Mouse (Mus musculus) MEL (cell line): ENCODE data around the gene Fbln5. TPM values are rescaled to one million over a fixed set of nuclear protein-coding genes. Genes with fewer than 3 reads are reported as not detected.

ENCODE experiments used
- DNase-seq: peaks from one replicate; pipeline ENCODE4 v3.0.0; 2011; ENCODE audit warnings: low read depth, low spot score
- H3K27ac ChIP-seq: 2 replicates; pipeline ENCODE4 v1.5.1; 2012; ENCODE audit warnings: low read depth, mild to moderate bottlenecking, control low read depth, low read length, moderate library complexity; ENCODE audit not compliant: control insufficient read depth
- H3K27me3 ChIP-seq, 2 experiments: fragments of 150-350 bp in 1 of 2; sonication (generic) in 1 of 2; 2 replicates each; pipeline ENCODE4 v1.6.1; 2012; ENCODE audit warnings: low read length in 2 of 2, mild to moderate bottlenecking in 2 of 2, improper control_type of control experiment in 1 of 2, moderate library complexity in 1 of 2; ENCODE audit not compliant: insufficient read depth in 2 of 2, control insufficient read depth in 1 of 2
- H3K36me3 ChIP-seq, 2 experiments: 2 replicates each; pipeline ENCODE4 v1.6.1; 2012 to 2014; ENCODE audit warnings: low read length in 2 of 2, improper control_type of control experiment in 1 of 2, inconsistent platforms in 1 of 2, mild to moderate bottlenecking in 1 of 2; ENCODE audit not compliant: insufficient read depth in 2 of 2, control insufficient read depth in 1 of 2
- H3K4me1 ChIP-seq, 2 experiments: fragments of 150-350 bp in 1 of 2; sonication (generic) in 1 of 2; 2 replicates each; pipeline ENCODE4 v1.6.1; 2012; ENCODE audit warnings: low read length in 2 of 2, improper control_type of control experiment in 1 of 2, mild to moderate bottlenecking in 1 of 2; ENCODE audit not compliant: insufficient read depth in 2 of 2, control insufficient read depth in 1 of 2
- H3K4me3 ChIP-seq, 2 experiments: fragments of 150-350 bp in 1 of 2; sonication (generic) in 1 of 2; 2 replicates each; pipeline ENCODE4 v1.5.1; 2012; ENCODE audit warnings: low read depth in 2 of 2, low read length in 2 of 2, mild to moderate bottlenecking in 2 of 2, moderate library complexity in 2 of 2, control low read depth in 1 of 2, improper control_type of control experiment in 1 of 2; ENCODE audit not compliant: control insufficient read depth in 1 of 2, insufficient read depth in 1 of 2
- H3K79me2 ChIP-seq: 2 replicates; pipeline ENCODE4 v1.6.1; 2012; ENCODE audit warnings: mild to moderate bottlenecking, low read length, moderate library complexity; ENCODE audit not compliant: control insufficient read depth, poor library complexity, insufficient read depth
- H3K9ac ChIP-seq: 2 replicates; pipeline ENCODE4 v1.6.1; 2012; ENCODE audit warnings: low read depth, mild to moderate bottlenecking, control low read depth, low read length, moderate library complexity; ENCODE audit not compliant: control insufficient read depth, poor library complexity, severe bottlenecking
- H3K9me3 ChIP-seq: fragments of 150-350 bp; sonication (generic); replicated peaks from 2 replicates; pipeline ENCODE4 v1.6.1; 2012; ENCODE audit warnings: mild to moderate bottlenecking, low read length, improper control_type of control experiment, moderate library complexity; ENCODE audit not compliant: insufficient read depth
- CHD2 ChIP-seq: IDR thresholded peaks from 2 replicates; pipeline ENCODE4 v1.6.1; 2011; ENCODE audit warnings: low read length, improper control_type of control experiment
- E2F4 ChIP-seq: IDR thresholded peaks from 2 replicates; pipeline ENCODE4 v1.6.1; 2011; ENCODE audit warnings: low read depth, low read length, improper control_type of control experiment, borderline replicate concordance
- ELF1 ChIP-seq: IDR thresholded peaks from 2 replicates; pipeline ENCODE4 v1.6.1; 2014; ENCODE audit warnings: low read depth, mild to moderate bottlenecking, inconsistent platforms, low read length, improper control_type of control experiment, moderate library complexity
- ETS1 ChIP-seq: IDR thresholded peaks from 2 replicates; pipeline ENCODE4 v1.6.1; 2012; ENCODE audit warnings: low read depth, mild to moderate bottlenecking, inconsistent platforms, low read length, improper control_type of control experiment, moderate library complexity
- GABPA ChIP-seq: IDR thresholded peaks from 2 replicates; pipeline ENCODE4 v1.6.1; 2012; ENCODE audit warnings: low read depth, mild to moderate bottlenecking, inconsistent platforms, low read length, improper control_type of control experiment, moderate library complexity
- GATA1 ChIP-seq: IDR thresholded peaks from 2 replicates; pipeline ENCODE4 v1.6.1; 2011; ENCODE audit warnings: low read depth, low read length, improper control_type of control experiment
- JUND ChIP-seq: IDR thresholded peaks from 2 replicates; pipeline ENCODE4 v1.6.1; 2011; ENCODE audit warnings: low read depth, mild to moderate bottlenecking, improper control_type of control experiment, low read length
- MAZ ChIP-seq: IDR thresholded peaks from 2 replicates; pipeline ENCODE4 v1.6.1; 2012; ENCODE audit warnings: low read depth, mild to moderate bottlenecking, inconsistent platforms, low read length, improper control_type of control experiment
- MEF2A ChIP-seq: IDR thresholded peaks from 2 replicates; pipeline ENCODE4 v1.6.1; 2014; ENCODE audit warnings: low read depth, mild to moderate bottlenecking, inconsistent platforms, low read length, improper control_type of control experiment; ENCODE audit not compliant: poor library complexity, insufficient replicate concordance, severe bottlenecking; ENCODE audit errors: extremely low read depth
- MXI1 ChIP-seq: IDR thresholded peaks from 2 replicates; pipeline ENCODE4 v1.6.1; 2011; ENCODE audit warnings: mild to moderate bottlenecking, low read depth, low read length, improper control_type of control experiment
- MYC ChIP-seq: IDR thresholded peaks from 2 replicates; pipeline ENCODE4 v1.6.1; 2011; ENCODE audit warnings: low read depth, mild to moderate bottlenecking, low read length, improper control_type of control experiment, moderate library complexity
- RCOR1 ChIP-seq: IDR thresholded peaks from 2 replicates; pipeline ENCODE4 v1.6.1; 2012; ENCODE audit warnings: low read depth, mild to moderate bottlenecking, inconsistent platforms, low read length, improper control_type of control experiment
- SIN3A ChIP-seq: IDR thresholded peaks from 2 replicates; pipeline ENCODE4 v1.6.1; 2012; ENCODE audit warnings: low read length, improper control_type of control experiment, inconsistent platforms
- TBP ChIP-seq: IDR thresholded peaks from 2 replicates; pipeline ENCODE4 v1.8.0; 2011; ENCODE audit warnings: low read depth, low read length, improper control_type of control experiment
- TCF12 ChIP-seq: IDR thresholded peaks from 2 replicates; pipeline ENCODE4 v1.6.1; 2014; ENCODE audit warnings: low read depth, mild to moderate bottlenecking, inconsistent platforms, low read length, improper control_type of control experiment, moderate library complexity
- UBTF ChIP-seq: IDR thresholded peaks from 2 replicates; pipeline ENCODE4 v1.6.1; 2012; ENCODE audit warnings: low read depth, mild to moderate bottlenecking, inconsistent platforms, low read length, improper control_type of control experiment, moderate library complexity, borderline replicate concordance; ENCODE audit not compliant: insufficient read depth
- USF2 ChIP-seq, 2 experiments: IDR thresholded peaks; 2 replicates each; pipeline ENCODE4 v1.6.1; 2011 to 2012; ENCODE audit warnings: improper control_type of control experiment in 2 of 2, low read length in 2 of 2, borderline replicate concordance in 1 of 2, inconsistent platforms in 1 of 2, low read depth in 1 of 2, mild to moderate bottlenecking in 1 of 2; ENCODE audit not compliant: insufficient read depth in 1 of 2
- ZKSCAN1 ChIP-seq: IDR thresholded peaks from 2 replicates; pipeline ENCODE4 v1.6.1; 2012; ENCODE audit warnings: low read depth, mild to moderate bottlenecking, inconsistent platforms, low read length, improper control_type of control experiment, moderate library complexity
- polyA plus RNA-seq, 2 experiments: library from polyadenylated mRNA; stranded (reverse) in 1 of 2; unstranded in 1 of 2; fragments of >175 nt in 1 of 2; fragments of >200 nt in 1 of 2; gene quantifications; 2 replicates each; pipeline versions ENCODE4 v1.2.1 to v1.2.4; 2012; ENCODE audit warnings: low replicate concordance in 2 of 2, low read depth in 1 of 2; ENCODE audit not compliant: insufficient read length in 2 of 2, insufficient read depth in 1 of 2, missing spikeins in 1 of 2
- total RNA-seq: library from RNA; depleted of rRNA; stranded (reverse); fragments of 300-350 nt; gene quantifications from 2 replicates; pipeline ENCODE4 v1.2.3, GENCODE M21; 2012

Fbln5 gene
- total and polyA plus RNA-seq, 3 experiments: not detected

- Histone ChIP-seq H3K27ac (no peak overlapping the region), H3K4me1 (peaks cover 0 to 10% of the 10 kb centered on the region in 2 experiments; a peak in 2 of 4 replicates), H3K36me3 (no peaks in the 10 kb centered on the region), H3K27me3 (peaks cover 0 to 3% of the 10 kb centered on the region in 2 experiments; a peak in 3 of 4 replicates), H3K4me3 (no peak overlapping the region), H3K9me3 (no peaks in the 10 kb centered on the region), H3K9ac (no peak overlapping the region), H3K79me2 (no peaks in the 10 kb centered on the region)
- TF ChIP-seq SIN3A (no peak), MEF2A (no peak), GATA1 (0 out of 2 replicates have a peak, but pooled peaks have one; percentile 15)
- peak; percentile 23 for DNase-seq
Observed at GRCm38 (mm10) chr12:101821596-101821995, 2.7 kb upstream of the Fbln5 start.

DNA sequence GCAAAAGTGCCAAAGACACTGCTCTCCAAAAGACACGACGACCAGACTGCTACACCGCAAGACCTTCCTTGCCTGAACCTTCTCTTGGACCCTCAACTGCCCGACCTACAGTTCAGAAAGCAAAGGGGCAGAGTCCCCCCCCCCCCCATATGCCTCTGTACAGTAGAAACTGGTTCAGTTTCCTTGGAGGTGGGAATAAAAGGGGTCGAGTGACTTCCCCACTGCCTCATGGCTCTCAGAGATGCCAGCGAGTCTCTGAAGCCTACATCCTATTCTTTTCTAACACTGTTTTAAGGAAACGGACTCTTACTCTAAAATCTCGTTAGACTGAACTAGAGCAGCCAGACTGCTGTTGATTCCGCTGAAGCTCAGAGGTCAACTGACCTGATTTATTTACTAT lies 715 bp upstream of the Fbln5 start:
- no peak overlapping the region for H3K9ac ChIP-seq
- no peaks in the 10 kb centered on the region for H3K9me3 ChIP-seq
- TF ChIP-seq GATA1: no peak
- TF ChIP-seq E2F4: no peak
- peaks cover 0 to 10% of the 10 kb centered on the region in 2 experiments; a peak in 2 of 4 replicates for H3K4me1 ChIP-seq
- H3K27me3 ChIP-seq: peaks cover 0 to 3% of the 10 kb centered on the region in 2 experiments; a peak in 3 of 4 replicates
- H3K27ac ChIP-seq: no peak overlapping the region
- H3K36me3 ChIP-seq: no peaks in the 10 kb centered on the region
- no peak overlapping the region for H3K4me3 ChIP-seq
- DNase-seq: no peak
- no peaks in the 10 kb centered on the region for H3K79me2 ChIP-seq

- no peak overlapping the region for H3K27ac ChIP-seq
- H3K27me3 ChIP-seq: peaks cover 0 to 3% of the 10 kb centered on the region in 2 experiments; a peak in 3 of 4 replicates
- H3K79me2 ChIP-seq: no peaks in the 10 kb centered on the region
- TF ChIP-seq TCF12: no peak
- no peak for TF ChIP-seq GATA1
- no peak for TF ChIP-seq ELF1
- TF ChIP-seq JUND: no peak
- no peak for TF ChIP-seq TBP
- no peak for TF ChIP-seq ETS1
- no peak for TF ChIP-seq MXI1
- no peak for TF ChIP-seq USF2 (IDR thresholded peaks at IDR 0.05; ENCODE audit: borderline replicate concordance in 1 of 2, insufficient read depth in 1 of 2, low read depth in 1 of 2, low read length in 2 of 2)
- TF ChIP-seq MAZ: no peak
- no peak for TF ChIP-seq SIN3A
- TF ChIP-seq GABPA: no peak
- TF ChIP-seq UBTF: no peak
- TF ChIP-seq RCOR1: no peak
- TF ChIP-seq MYC: no peak
- no peak for TF ChIP-seq CHD2
- TF ChIP-seq ZKSCAN1: no peak
- H3K4me3 ChIP-seq: no peak overlapping the region
- H3K4me1 ChIP-seq: peaks cover 0 to 10% of the 10 kb centered on the region in 2 experiments; a peak in 2 of 4 replicates
- H3K36me3 ChIP-seq: no peaks in the 10 kb centered on the region
- no peaks in the 10 kb centered on the region for H3K9me3 ChIP-seq
- DNase-seq: no peak
- no peak overlapping the region for H3K9ac ChIP-seq
Observed at GRCm38 (mm10) chr12:101818246-101818607, 628 bp downstream of the Fbln5 start.
